Mouse (Mus musculus) ES-E14 (cell line): ENCODE measurements around the gene Fastkd1. TPM values are rescaled to one million over a fixed set of nuclear protein-coding genes. Genes with fewer than 3 reads are reported as not detected.

Experiments used
- DNase-seq: peaks from one replicate; pipeline ENCODE4 v3.0.0-alpha.2; 2013; ENCODE audit warnings: low read depth, low spot score
- H3K27ac ChIP-seq: 2 replicates; pipeline ENCODE4 v1.5.1; 2012; ENCODE audit warnings: low read depth, mild to moderate bottlenecking, low read length, moderate library complexity, mixed read lengths; ENCODE audit not compliant: poor library complexity, insufficient read depth, severe bottlenecking
- H3K36me3 ChIP-seq: 2 replicates; pipeline ENCODE4 v1.6.1; 2012; ENCODE audit warnings: mild to moderate bottlenecking, low read length, moderate library complexity, mixed read lengths; ENCODE audit not compliant: control insufficient read depth, poor library complexity, insufficient read depth, severe bottlenecking
- H3K4me1 ChIP-seq, 2 experiments: fragments of 150-350 bp in 1 of 2; sonication (generic) in 1 of 2; 2 replicates each; pipeline ENCODE4 v1.6.1; 2012; ENCODE audit warnings: low read length in 2 of 2, mild to moderate bottlenecking in 1 of 2, mixed read lengths in 1 of 2; ENCODE audit not compliant: control insufficient read depth in 2 of 2, insufficient read depth in 2 of 2, poor library complexity in 1 of 2
- H3K4me3 ChIP-seq, 2 experiments: fragments of 150-350 bp in 1 of 2; sonication (generic) in 1 of 2; 2 replicates each; pipeline ENCODE4 v1.5.1; 2012; ENCODE audit warnings: low read length in 2 of 2, low read depth in 1 of 2, mild to moderate bottlenecking in 1 of 2, mixed read lengths in 1 of 2; ENCODE audit not compliant: insufficient read depth in 1 of 2, poor library complexity in 1 of 2, severe bottlenecking in 1 of 2
- H3K9ac ChIP-seq: 2 replicates; pipeline ENCODE4 v1.6.1; 2012; ENCODE audit warnings: low read depth, mild to moderate bottlenecking, low read length, mixed read lengths; ENCODE audit not compliant: poor library complexity, insufficient read depth, severe bottlenecking
- H3K9me3 ChIP-seq: fragments of 150-350 bp; sonication (generic); 2 replicates; pipeline ENCODE4 v1.6.1; 2012; ENCODE audit warnings: low read depth, mild to moderate bottlenecking, low read length; ENCODE audit not compliant: control insufficient read depth, insufficient read depth
- CHD2 ChIP-seq: IDR thresholded peaks from 2 replicates; pipeline ENCODE4 v1.6.1; 2014; ENCODE audit warnings: mild to moderate bottlenecking, low read depth, low read length, inconsistent platforms
- HCFC1 ChIP-seq: IDR thresholded peaks from 2 replicates; pipeline ENCODE4 v1.6.1; 2012; ENCODE audit warnings: low read length, inconsistent platforms, borderline replicate concordance; ENCODE audit not compliant: insufficient read depth
- MAFK ChIP-seq: IDR thresholded peaks from 2 replicates; pipeline ENCODE4 v1.6.1; 2014; ENCODE audit warnings: mild to moderate bottlenecking, low read depth, low read length, inconsistent platforms; ENCODE audit not compliant: insufficient read depth
- ZC3H11A ChIP-seq: IDR thresholded peaks from 2 replicates; pipeline ENCODE4 v1.6.1; 2012; ENCODE audit warnings: low read depth, mild to moderate bottlenecking, inconsistent platforms, low read length, borderline replicate concordance
- ZNF384 ChIP-seq: IDR thresholded peaks from 2 replicates; pipeline ENCODE4 v1.6.1; 2012; ENCODE audit warnings: low read depth, low read length, inconsistent platforms
- in situ Hi-C, 2 experiments: fragments of 600-800 bp; cut with MboI; formaldehyde crosslinking; loops; one replicate each; pipeline ENCODE4 v1.15.1; 2025; ENCODE audit warnings: low sequenced_read_pairs in 2 of 2, inconsistent platforms in 1 of 2; ENCODE audit not compliant: unreplicated experiment in 2 of 2
- total RNA-seq: library from RNA; depleted of rRNA; stranded (reverse); fragments of 300-350 nt; gene quantifications from 2 replicates; pipeline ENCODE4 v1.2.3, GENCODE M21; 2012

Fastkd1 gene
- total RNA-seq, 1 experiment, result 17.8 TPM

DNA sequence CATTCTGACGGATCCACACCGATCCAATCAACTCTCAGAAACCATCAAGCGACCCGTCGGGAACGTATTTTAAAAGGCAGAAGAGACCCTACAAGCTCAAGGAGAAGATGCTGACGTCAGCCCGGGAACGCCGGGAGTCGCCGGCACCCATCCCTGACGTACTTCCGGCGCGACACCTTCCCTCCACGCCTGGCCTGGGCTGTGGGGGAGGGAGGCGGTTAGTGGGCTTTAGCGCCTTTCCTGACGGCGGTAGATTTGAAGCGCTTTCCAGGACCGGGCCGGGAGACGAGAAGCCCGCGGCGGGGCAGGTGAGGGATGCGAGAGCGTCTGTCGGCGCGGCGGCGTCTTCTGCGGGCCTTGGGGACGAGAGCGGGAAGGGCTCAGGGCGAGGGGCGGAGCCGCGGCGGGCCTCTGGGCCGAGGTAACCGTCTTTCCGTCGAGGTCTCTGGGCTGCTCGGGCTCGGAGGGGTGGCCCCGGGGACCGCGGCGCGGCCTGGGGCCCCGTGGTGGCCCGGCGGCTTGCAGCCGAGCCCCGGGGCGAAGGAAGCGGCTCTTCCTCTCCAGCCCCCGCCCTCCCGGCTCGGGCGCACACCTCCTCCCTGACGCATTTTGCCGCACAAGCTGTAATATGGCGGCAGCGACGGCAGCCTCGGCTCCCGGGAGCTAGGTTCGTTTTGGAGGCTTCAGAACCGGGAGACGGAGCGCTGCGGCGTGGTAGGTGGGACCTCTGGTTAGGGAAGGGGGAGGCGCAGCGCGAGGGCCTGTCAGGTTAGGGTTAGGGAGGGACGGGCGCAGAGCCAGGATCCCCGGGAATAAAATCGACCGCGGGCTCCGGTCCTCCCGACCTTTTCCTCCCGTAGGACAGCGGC, 9.6 kb upstream of the Fastkd1 start:
- no peaks in the 10 kb centered on the region for H3K36me3 ChIP-seq
- H3K27ac ChIP-seq, result peak overlapping the region; percentile 77
- peak overlapping the region; percentile 87 to 94 for H3K4me3 ChIP-seq
- H3K4me1 ChIP-seq, result peaks cover 0 to 4% of the 10 kb centered on the region in 2 experiments; a peak in 2 of 4 replicates
- TF ChIP-seq HCFC1, result peak; percentile 82
- no peak for TF ChIP-seq ZC3H11A
- TF ChIP-seq CHD2, result no peak
- no peak for TF ChIP-seq ZNF384
- TF ChIP-seq MAFK, result peak; percentile 84
- H3K9me3 ChIP-seq, result no peaks in the 10 kb centered on the region
- in situ Hi-C loops, result no loop called here
- DNase-seq, result peak; percentile 94
- H3K9ac ChIP-seq, result peak overlapping the region; percentile 93

DNA sequence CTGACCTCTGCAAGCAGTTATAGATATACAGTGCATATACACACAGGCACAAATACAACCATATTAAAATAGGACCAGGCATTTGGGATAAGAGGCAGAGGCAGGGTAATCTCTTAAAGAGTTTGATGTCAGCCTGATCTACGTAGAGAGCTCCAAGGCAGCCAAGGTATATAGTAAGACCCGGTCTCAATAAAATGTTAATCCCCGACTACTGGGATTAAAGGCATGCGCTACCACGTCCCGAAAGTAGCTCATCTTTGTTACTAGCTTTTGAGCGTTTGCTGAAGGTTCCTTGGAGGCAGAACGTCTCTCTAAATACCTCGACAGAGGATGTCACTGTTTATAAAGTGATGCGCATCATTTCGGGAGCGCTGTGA, 8.9 kb upstream of the Fastkd1 start, which contains the start of gene Ppig:
TSS of gene Ppig (plus strand) at position 273 of the 377 bp plus-strand sequence.
- no peaks in the 10 kb centered on the region for H3K9me3 ChIP-seq
- DNase-seq, result no peak
- in situ Hi-C loops, result no loop called here
- peaks cover 0 to 4% of the 10 kb centered on the region in 2 experiments; a peak in 2 of 4 replicates for H3K4me1 ChIP-seq
- peak within 1 kb of the TSS; percentile 93 for H3K9ac ChIP-seq
- TF ChIP-seq CHD2, result no peak
- TF ChIP-seq ZNF384, result no peak
- TF ChIP-seq ZC3H11A, result no peak
- no peak for TF ChIP-seq HCFC1
- TF ChIP-seq MAFK, result no peak
- no peaks in the 10 kb centered on the region for H3K36me3 ChIP-seq
- peak within 1 kb of the TSS; percentile 77 for H3K27ac ChIP-seq
- H3K4me3 ChIP-seq, result peak within 1 kb of the TSS; percentile 87 to 94

DNA sequence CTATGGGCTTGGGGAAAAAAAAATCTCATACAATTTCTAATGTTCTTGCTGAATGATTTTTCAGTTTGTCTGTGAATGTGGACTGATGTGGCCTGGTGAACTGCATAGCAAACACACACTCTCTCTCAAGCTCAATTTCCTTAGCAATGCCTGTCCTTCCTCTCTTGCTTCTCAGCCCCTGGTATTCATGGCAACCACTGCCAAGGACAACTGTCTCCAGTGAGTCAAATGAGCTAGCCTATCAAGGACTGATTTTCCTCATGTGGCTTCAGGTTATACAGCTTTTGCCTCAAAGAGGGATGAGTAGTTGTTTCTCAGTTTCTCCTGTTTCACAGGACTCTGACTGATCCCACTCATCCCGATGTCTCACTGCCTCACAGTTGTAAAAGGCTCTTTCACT, 5.8 kb upstream of the Fastkd1 start:
- DNase-seq, result no peak
- Histone ChIP-seq H3K4me1 (peaks cover 0 to 4% of the 10 kb centered on the region in 2 experiments; a peak in 2 of 4 replicates), H3K27ac (no peak overlapping the region), H3K9me3 (no peaks in the 10 kb centered on the region), H3K36me3 (no peaks in the 10 kb centered on the region), H3K9ac (no peak overlapping the region), H3K4me3 (no peak overlapping the region)
- TF ChIP-seq ZNF384, result no peak
- TF ChIP-seq CHD2, result no peak
- TF ChIP-seq HCFC1, result no peak
- TF ChIP-seq ZC3H11A, result no peak
- no peak for TF ChIP-seq MAFK
- in situ Hi-C loops, result no loop called here

DNA sequence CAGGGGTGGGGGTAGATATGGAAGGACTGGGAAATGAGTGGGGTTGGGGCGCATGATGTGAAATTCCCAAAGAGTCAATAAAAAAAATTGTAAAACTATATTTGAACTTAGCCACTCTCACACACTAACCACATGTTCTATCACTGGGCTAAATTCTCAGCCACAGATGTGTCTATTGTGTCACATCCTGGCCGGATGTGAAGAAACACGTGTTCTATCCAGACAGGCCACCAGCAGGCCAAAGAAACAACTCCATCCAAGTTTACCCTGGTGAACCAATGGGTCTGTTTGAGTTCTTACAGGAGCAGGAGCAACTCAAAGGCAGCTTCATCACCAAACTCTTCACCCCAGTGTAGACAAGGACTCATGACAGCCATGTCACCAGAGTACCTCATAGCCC, 3.2 kb upstream of the Fastkd1 start:
- no peaks in the 10 kb centered on the region for H3K36me3 ChIP-seq
- H3K9me3 ChIP-seq, result no peaks in the 10 kb centered on the region
- H3K27ac ChIP-seq, result no peak overlapping the region
- no peak for DNase-seq
- no peak overlapping the region for H3K9ac ChIP-seq
- TF ChIP-seq CHD2, result no peak
- TF ChIP-seq ZC3H11A, result no peak
- no peak for TF ChIP-seq HCFC1
- no peak for TF ChIP-seq ZNF384
- no peak for TF ChIP-seq MAFK
- H3K4me1 ChIP-seq, result 0 out of 4 replicates have a peak, but pooled peaks cover 0 to 2% of the 10 kb centered on the region in 2 experiments
- H3K4me3 ChIP-seq, result no peak overlapping the region
- in situ Hi-C loops, result no loop called here
